Mouse (Mus musculus) heart, embryonic 12.5 days (tissue): Measurements from ENCODE around the gene Mnat1. TPM values are rescaled to one million over a fixed set of nuclear protein-coding genes. Genes with fewer than 3 reads are reported as not detected.

Source experiments
- ATAC-seq: fragments of 200-750 bp; cut with Nextera tagmentation; 2 replicates; pipeline ENCODE4 v1.8.0; 2017; ENCODE audit warnings: moderate TSS enrichment, moderate library complexity; ENCODE audit not compliant: insufficient number of reproducible peaks, low FRiP score
- H3K27ac ChIP-seq: fragments of 300-500 bp; sonication (generic); 2 replicates; pipeline ENCODE4 v1.5.1; 2016; ENCODE audit warnings: mild to moderate bottlenecking, moderate library complexity; ENCODE audit not compliant: poor library complexity, severe bottlenecking
- H3K27me3 ChIP-seq: fragments of 300-500 bp; sonication (generic); replicated peaks from 2 replicates; pipeline ENCODE4 v1.6.1; 2016; ENCODE audit warnings: mild to moderate bottlenecking, moderate library complexity
- H3K36me3 ChIP-seq: fragments of 300-500 bp; sonication (generic); 2 replicates; pipeline ENCODE4 v1.6.1; 2016; ENCODE audit warnings: mild to moderate bottlenecking, moderate library complexity
- H3K4me1 ChIP-seq: fragments of 300-500 bp; sonication (generic); replicated peaks from 2 replicates; pipeline ENCODE4 v1.6.1; 2016; ENCODE audit warnings: mild to moderate bottlenecking
- H3K4me2 ChIP-seq: fragments of 300-500 bp; sonication (generic); 2 replicates; pipeline ENCODE4 v1.6.1; 2016; ENCODE audit warnings: mild to moderate bottlenecking, moderate library complexity
- H3K4me3 ChIP-seq: fragments of 300-500 bp; sonication (generic); 2 replicates; pipeline ENCODE4 v1.5.1; 2016; ENCODE audit warnings: mild to moderate bottlenecking
- H3K9ac ChIP-seq: fragments of 300-500 bp; sonication (generic); 2 replicates; pipeline ENCODE4 v1.6.1; 2016; ENCODE audit warnings: mild to moderate bottlenecking, moderate library complexity
- H3K9me3 ChIP-seq: fragments of 300-500 bp; sonication (generic); replicated peaks from 2 replicates; pipeline ENCODE4 v1.6.1; 2016; ENCODE audit warnings: mild to moderate bottlenecking, moderate library complexity
- WGBS: fragments of 180-500 bp; shearing (Covaris S2); methylation state at CpG from one replicate; pipeline ENCODE4 v1.1.7; 2016; 5-methylcytosine and 5-hydroxymethylcytosine counted together
- polyA plus RNA-seq: library from polyadenylated mRNA; unstranded; fragments of >200 nt; fragmentation: Nextera tagmentation; extraction: Ambion mirVana; gene quantifications from 2 replicates; pipeline ENCODE4 v1.2.1, GENCODE M21; 2016

Mnat1 gene
- polyA plus RNA-seq, 1 experiment from 2014 or later, result 26.3 TPM

DNA sequence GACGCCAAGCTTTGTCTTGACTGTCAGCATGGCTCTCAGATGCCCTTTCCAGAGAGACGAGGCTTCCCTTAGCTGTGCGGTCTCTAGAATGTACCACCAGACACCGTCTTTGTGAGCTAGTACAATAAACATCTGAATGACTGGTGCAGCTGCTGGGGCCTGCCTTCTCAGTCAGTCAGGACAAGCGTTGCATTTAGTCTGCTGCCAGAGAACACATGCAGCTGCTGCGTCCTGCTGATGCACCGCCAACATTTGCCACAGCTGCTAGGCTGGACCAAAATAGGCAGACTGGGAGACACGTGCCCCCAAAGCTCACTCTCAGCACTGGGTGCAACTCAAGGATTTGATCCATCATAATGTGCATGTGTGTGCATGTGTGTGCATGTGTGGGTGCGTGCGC lies 118.4 kb downstream of the Mnat1 start:
- WGBS, result 82% methylated on average over 10 of the region's 10 CpGs
- no peak for ATAC-seq
- H3K36me3 ChIP-seq, result no peaks in the 10 kb centered on the region
- no peaks in the 10 kb centered on the region for H3K27me3 ChIP-seq
- H3K9me3 ChIP-seq, result no peaks in the 10 kb centered on the region
- peaks cover 2% of the 10 kb centered on the region; the same call in 1 of the 2 replicates for H3K4me1 ChIP-seq
- H3K27ac ChIP-seq, result no peak overlapping the region
- no peak overlapping the region for H3K4me2 ChIP-seq
- no peak overlapping the region for H3K9ac ChIP-seq
- no peak overlapping the region for H3K4me3 ChIP-seq

DNA sequence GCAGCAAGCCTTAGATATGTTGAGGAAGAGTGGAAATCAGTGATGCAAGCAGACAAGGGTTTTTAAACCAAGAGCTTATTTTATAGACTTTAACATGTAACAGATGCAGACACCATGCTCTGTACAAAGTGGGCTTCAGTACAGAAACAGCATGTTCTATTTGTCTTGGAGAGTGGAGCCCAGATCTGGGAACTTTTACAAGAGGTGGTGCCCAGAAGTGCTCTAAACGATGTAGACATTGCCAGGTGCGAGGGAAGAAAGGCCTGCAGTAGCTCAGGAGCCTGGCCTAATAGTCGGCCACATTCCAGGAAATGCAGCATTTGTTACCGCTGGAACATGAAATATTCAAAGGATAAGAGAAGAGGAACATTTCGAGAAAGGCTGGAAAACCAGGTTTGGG lies 122.2 kb downstream of the Mnat1 start:
- Histone ChIP-seq H3K27me3 (no peaks in the 10 kb centered on the region), H3K9me3 (no peaks in the 10 kb centered on the region), H3K4me1 (peaks cover 7% of the 10 kb centered on the region; the same call in 1 of the 2 replicates), H3K4me2 (no peak overlapping the region), H3K9ac (no peak overlapping the region), H3K27ac (no peak overlapping the region), H3K36me3 (no peaks in the 10 kb centered on the region), H3K4me3 (no peak overlapping the region)
- ATAC-seq, result no peak
- WGBS, result 66% methylated on average over 5 of the region's 5 CpGs

DNA sequence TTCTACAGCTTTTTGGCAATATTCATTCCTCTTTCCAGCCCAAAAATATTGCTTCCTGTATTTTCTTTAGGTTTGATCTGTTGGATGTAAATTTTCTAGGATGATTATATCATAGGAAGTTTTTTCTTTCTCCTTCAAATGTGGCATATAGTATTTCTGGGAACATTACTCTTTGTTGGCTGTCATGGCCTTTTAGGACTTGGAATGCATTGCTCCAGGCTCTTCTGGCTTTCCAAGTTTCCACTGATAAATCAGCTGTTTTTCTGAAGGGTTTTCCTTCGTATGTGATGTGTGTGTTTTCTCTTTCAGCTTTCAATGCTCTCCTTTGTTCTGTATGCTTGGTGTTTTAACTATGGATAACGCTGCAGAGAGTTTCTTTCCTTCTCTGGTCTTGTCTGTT lies 131.5 kb downstream of the Mnat1 start:
- no peak for ATAC-seq
- WGBS, result 41% methylated on average over 2 of the region's 2 CpGs
- Histone ChIP-seq H3K4me1 (no peaks in the 10 kb centered on the region), H3K27ac (no peak overlapping the region), H3K9me3 (no peaks in the 10 kb centered on the region), H3K9ac (no peak overlapping the region), H3K27me3 (no peaks in the 10 kb centered on the region), H3K4me2 (no peak overlapping the region), H3K36me3 (no peaks in the 10 kb centered on the region), H3K4me3 (no peak overlapping the region)

DNA sequence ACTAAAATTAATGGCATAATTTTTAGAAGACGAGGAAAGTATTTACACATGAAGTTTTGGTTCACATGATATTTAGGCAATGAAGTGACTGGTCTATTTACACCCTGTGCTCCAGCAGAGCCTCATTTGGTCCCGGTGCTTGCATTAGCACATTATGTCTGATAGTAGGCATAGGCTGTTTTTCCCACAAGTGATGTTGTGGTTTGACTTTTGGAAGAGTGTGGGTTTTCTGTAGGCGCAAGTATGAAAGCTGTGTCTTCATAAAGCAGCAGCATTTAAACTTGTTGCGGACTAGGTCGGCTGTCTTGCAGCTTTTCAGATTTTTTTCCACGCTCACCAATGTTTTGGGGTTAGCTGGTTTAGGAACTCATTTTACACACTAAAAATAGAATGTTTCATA lies 135.8 kb downstream of the Mnat1 start:
- Histone ChIP-seq H3K4me2 (no peak overlapping the region), H3K9me3 (no peaks in the 10 kb centered on the region), H3K4me1 (no peaks in the 10 kb centered on the region), H3K9ac (no peak overlapping the region), H3K36me3 (peaks cover 4% of the 10 kb centered on the region), H3K27me3 (no peaks in the 10 kb centered on the region), H3K27ac (no peak overlapping the region), H3K4me3 (no peak overlapping the region)
- WGBS, result 92% methylated on average over 6 of the region's 6 CpGs
- no peak for ATAC-seq

DNA sequence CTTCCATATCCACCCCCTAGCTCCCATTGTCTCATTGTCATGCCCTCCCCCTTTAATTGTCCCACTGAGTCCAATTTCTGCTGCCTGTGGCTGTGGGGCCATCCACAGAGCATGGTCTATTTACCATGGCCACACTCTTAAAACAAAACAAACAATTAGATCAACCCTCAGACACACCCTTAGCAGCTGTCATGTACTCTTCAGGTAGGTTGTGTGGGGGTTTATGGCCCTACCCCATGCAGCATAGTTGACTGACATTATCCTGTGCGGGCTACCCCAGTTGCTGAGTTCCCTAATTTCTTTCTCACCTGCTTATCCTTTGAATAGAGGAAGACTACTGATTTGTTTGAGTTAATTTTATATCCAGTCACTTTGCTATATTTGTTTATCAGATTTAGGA lies 136.8 kb downstream of the Mnat1 start:
- Histone ChIP-seq H3K27me3 (no peaks in the 10 kb centered on the region), H3K36me3 (peaks cover 4% of the 10 kb centered on the region), H3K9ac (no peak overlapping the region), H3K4me1 (no peaks in the 10 kb centered on the region), H3K9me3 (no peaks in the 10 kb centered on the region), H3K27ac (no peak overlapping the region), H3K4me3 (no peak overlapping the region), H3K4me2 (no peak overlapping the region)
- 93% methylated on average over 1 of the region's 1 CpGs for WGBS
- ATAC-seq, result no peak

DNA sequence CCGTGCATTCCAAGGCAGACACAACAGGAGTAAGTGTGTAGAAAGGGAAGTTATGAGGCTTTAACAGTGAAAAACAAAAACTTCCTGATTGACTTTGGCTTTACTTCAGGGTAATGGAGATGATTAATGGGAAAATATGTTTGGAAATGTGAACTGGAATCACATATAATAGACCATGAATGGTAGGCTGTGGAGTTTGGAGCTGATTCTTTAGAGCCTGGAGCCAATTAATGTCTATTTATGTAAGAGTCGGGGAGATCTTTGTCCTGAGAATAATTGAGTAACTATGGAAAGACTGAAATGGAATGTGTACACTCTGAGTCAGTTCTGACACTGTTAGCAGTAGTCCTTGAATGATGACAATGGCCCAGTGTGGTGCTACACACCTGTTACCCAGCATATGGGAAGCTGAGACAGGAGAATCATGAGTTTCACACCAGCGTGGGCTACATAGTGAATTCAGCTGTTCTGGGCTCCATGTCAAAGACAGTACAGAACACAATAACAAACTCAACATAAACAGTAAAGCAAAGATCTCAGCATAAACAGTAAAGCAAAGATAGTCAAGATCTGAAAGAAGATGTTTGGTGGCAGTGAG lies 142.0 kb downstream of the Mnat1 start:
- H3K36me3 ChIP-seq, result no peaks in the 10 kb centered on the region; the same call in 1 of the 2 replicates

DNA sequence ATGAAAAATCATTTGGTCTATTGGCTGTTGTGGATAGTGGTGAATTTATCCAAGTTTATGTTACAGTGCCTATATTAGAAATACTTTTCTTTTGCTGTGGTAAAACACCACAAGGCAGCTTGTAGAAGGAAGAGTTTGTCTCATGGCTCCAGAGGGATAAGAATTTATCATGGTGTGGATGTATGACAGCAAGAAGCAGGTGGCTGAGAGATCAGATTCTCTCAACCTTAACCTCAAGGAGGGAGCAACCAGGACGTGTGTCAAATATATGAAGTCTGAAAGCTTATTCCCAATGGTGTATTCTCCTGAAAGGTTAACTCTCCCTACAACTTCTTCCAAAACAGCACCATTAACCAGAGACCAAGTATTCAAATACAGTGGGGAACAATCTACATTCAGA lies 143.1 kb downstream of the Mnat1 start:
- Histone ChIP-seq H3K9ac (no peak overlapping the region), H3K9me3 (no peaks in the 10 kb centered on the region), H3K36me3 (no peaks in the 10 kb centered on the region; the same call in 1 of the 2 replicates), H3K27ac (no peak overlapping the region), H3K4me2 (no peak overlapping the region), H3K4me3 (no peak overlapping the region), H3K27me3 (no peaks in the 10 kb centered on the region), H3K4me1 (no peaks in the 10 kb centered on the region)
- no peak for ATAC-seq
- WGBS, result 86% methylated on average over 1 of the region's 1 CpGs

More for the DNA sequence above, 142.0 kb downstream of the Mnat1 start:
- H3K4me2 ChIP-seq, result no peak overlapping the region
- WGBS, result 83% methylated on average over 3 of the region's 3 CpGs
- H3K27me3 ChIP-seq, result no peaks in the 10 kb centered on the region
- H3K27ac ChIP-seq, result no peak overlapping the region
- ATAC-seq, result no peak
- no peaks in the 10 kb centered on the region for H3K4me1 ChIP-seq
- H3K9me3 ChIP-seq, result no peaks in the 10 kb centered on the region
- no peak overlapping the region for H3K9ac ChIP-seq
- H3K4me3 ChIP-seq, result no peak overlapping the region

DNA sequence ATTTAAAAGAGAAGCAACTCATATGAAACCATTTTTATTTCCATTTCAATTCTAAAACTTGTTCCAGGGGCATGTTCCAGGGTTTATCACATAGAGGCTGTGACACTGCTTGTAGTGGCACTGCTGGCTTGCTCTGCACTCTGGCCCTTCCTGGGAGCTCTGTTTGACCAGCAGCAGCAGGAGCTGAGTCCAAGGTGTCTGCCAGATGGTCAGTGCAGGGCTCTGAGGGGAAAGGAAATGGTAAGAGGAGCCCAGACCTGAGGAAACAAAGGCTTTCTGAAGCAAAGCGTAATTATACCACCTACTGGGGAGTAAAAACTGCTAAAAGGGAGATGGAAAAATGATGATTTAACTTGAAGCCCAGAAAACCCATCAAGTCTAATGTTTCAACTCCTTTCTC lies 145.0 kb downstream of the Mnat1 start:
- Histone ChIP-seq H3K27ac (no peak overlapping the region), H3K4me1 (no peaks in the 10 kb centered on the region), H3K9ac (no peak overlapping the region), H3K36me3 (peaks cover 4% of the 10 kb centered on the region), H3K4me3 (no peak overlapping the region), H3K4me2 (no peak overlapping the region), H3K27me3 (no peaks in the 10 kb centered on the region), H3K9me3 (no peaks in the 10 kb centered on the region)
- WGBS, result 87% methylated on average over 1 of the region's 1 CpGs
- ATAC-seq, result no peak

DNA sequence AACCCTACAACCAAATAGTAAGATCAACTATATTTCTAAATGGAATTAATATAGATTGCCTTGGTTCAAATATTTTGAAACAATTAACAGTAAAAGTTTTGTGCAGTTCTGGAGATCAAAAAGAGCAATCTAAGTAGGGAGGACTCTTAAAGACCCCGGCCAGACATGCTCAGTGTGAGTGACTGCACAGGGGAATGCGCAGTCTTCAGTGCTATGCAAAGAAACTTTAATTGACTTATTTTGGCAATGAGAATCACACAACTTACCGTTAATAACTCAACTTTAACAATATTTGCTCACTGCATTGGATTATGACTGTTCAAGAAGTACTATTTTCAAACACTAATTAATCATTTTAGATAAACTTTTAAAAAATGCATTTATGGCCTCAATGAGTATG lies 146.0 kb downstream of the Mnat1 start:
- no peaks in the 10 kb centered on the region for H3K4me1 ChIP-seq
- WGBS, result 90% methylated on average over 3 of the region's 3 CpGs
- no peak overlapping the region for H3K27ac ChIP-seq
- H3K9me3 ChIP-seq, result no peaks in the 10 kb centered on the region
- H3K36me3 ChIP-seq, result peaks cover 11% of the 10 kb centered on the region
- no peak overlapping the region for H3K4me3 ChIP-seq
- no peaks in the 10 kb centered on the region for H3K27me3 ChIP-seq
- H3K9ac ChIP-seq, result no peak overlapping the region
- no peak overlapping the region for H3K4me2 ChIP-seq
- ATAC-seq, result no peak

DNA sequence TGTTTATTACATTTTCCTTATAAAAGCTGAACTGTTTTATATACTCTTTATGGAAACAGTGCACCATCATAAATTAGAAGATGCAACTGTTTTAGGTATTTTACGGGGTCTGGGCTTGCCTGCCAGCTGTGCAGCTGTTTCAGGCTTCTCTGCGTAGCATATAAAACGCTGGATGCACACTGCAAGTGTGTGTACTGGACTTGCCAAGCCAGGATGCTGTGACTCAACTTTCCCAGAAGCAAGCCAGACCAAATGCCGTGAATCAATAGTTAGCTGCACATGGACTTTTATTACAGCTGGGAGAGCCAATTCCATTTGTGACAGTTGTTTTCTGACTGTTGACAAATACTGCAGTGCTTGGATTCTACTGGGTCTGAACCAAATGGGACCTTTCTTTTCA lies 146.4 kb downstream of the Mnat1 start:
- Histone ChIP-seq H3K27ac (no peak overlapping the region), H3K9me3 (no peaks in the 10 kb centered on the region), H3K9ac (no peak overlapping the region), H3K4me3 (no peak overlapping the region), H3K4me2 (no peak overlapping the region), H3K4me1 (no peaks in the 10 kb centered on the region), H3K36me3 (peaks cover 15% of the 10 kb centered on the region), H3K27me3 (no peaks in the 10 kb centered on the region)
- no peak for ATAC-seq
- WGBS, result 82% methylated on average over 4 of the region's 4 CpGs

DNA sequence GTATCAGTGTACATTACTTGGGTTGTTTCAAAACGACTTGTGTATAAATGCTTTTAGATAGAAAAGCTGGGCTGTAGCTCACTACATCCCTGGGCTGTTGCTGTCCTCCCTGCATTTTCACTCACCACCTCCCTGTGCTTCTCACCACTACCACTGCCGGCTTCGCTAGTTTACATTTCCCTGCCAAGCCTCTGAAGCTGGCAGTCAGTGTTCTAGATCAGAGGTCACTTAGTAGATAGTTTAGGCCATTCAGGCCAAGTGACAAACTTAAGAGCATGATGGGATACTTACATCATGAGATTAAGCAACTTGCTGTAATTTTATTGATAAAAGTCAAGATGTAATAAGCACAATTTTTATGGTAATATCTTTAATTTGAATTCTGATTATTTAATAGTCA lies 151.4 kb downstream of the Mnat1 start:
- 88% methylated on average over 3 of the region's 3 CpGs for WGBS

More for the DNA sequence above, 151.4 kb downstream of the Mnat1 start:
- no peaks in the 10 kb centered on the region for H3K4me1 ChIP-seq
- H3K27me3 ChIP-seq, result no peaks in the 10 kb centered on the region
- no peak for ATAC-seq
- H3K9ac ChIP-seq, result no peak overlapping the region
- no peak overlapping the region for H3K4me2 ChIP-seq
- H3K27ac ChIP-seq, result no peak overlapping the region
- no peaks in the 10 kb centered on the region for H3K9me3 ChIP-seq
- no peak overlapping the region for H3K4me3 ChIP-seq
- peaks cover 48% of the 10 kb centered on the region for H3K36me3 ChIP-seq
